Mouse (Mus musculus): Measurements from ENCODE around the gene Cstf3.

DNA sequence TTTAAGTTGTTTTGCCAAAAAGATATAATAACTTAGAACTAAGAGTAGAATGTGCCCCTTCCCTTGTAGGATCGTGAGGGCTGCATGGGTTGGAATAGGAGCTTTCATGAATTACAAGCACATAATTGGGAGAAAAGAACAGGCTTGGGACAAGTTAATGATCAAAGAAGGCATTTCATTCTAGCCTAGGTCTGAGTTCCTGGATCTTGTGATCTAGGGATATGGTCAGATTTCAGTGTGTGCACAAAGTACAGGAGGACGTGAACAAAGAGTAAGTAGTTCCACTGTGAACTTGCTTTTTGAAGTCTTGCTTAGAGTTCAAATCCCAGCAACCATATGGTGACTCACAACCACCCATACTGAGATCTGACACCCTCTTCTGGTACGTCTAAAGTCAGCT lies 87.0 kb downstream of the Cstf3 start:
- TF ChIP-seq POLR2A (IDR thresholded peaks at IDR 0.05; ENCODE audit: low read depth, low read length) (no peak), CTCF (conservative IDR thresholded peaks at IDR 0.05; ENCODE audit: insufficient read depth, insufficient read length, low read depth, low read length) (no peak)
